Mouse (Mus musculus) spleen, adult 2 months (tissue): ENCODE data around the gene Tubd1. TPM values are rescaled to one million over a fixed set of nuclear protein-coding genes. Genes with fewer than 3 reads are reported as not detected.
"Not testable (repeated sequence)": the region's sequence is repeated elsewhere in the genome, so short reads cannot be mapped to it uniquely, and the experiment has no call there.

Experiments
- DNase-seq, 2 experiments: peaks; one replicate each; pipeline versions ENCODE4 v3.0.0 to v3.0.0-alpha.2; 2012 to 2021; ENCODE audit warnings: low spot score in 2 of 2, low read depth in 1 of 2
- H3K27ac ChIP-seq: fragments of 200-500 bp; 2 replicates; pipeline ENCODE4 v1.5.1; 2012; ENCODE audit warnings: low read length, inconsistent platforms; ENCODE audit not compliant: insufficient read depth
- H3K27me3 ChIP-seq: fragments of 200-500 bp; 2 replicates; pipeline ENCODE4 v1.6.1; 2012; ENCODE audit warnings: mild to moderate bottlenecking, moderate library complexity, low read length, inconsistent platforms; ENCODE audit not compliant: control insufficient read depth, insufficient read depth
- H3K36me3 ChIP-seq: fragments of 200-500 bp; 2 replicates; pipeline ENCODE4 v1.6.1; 2012; ENCODE audit warnings: mild to moderate bottlenecking, low read length, inconsistent platforms; ENCODE audit not compliant: control insufficient read depth, insufficient read depth
- H3K4me1 ChIP-seq: fragments of 200-500 bp; 2 replicates; pipeline ENCODE4 v1.6.1; 2011; ENCODE audit warnings: inconsistent platforms; ENCODE audit not compliant: control insufficient read depth, insufficient read depth, insufficient read length
- H3K4me3 ChIP-seq: fragments of 200-500 bp; 2 replicates; pipeline ENCODE4 v1.5.1; 2011; ENCODE audit warnings: mild to moderate bottlenecking, inconsistent platforms; ENCODE audit not compliant: insufficient read depth, insufficient read length; ENCODE audit errors: extremely low read depth
- CTCF ChIP-seq: fragments of 200-500 bp; IDR thresholded peaks from 2 replicates; pipeline ENCODE4 v1.5.1; 2011; ENCODE audit warnings: mild to moderate bottlenecking, inconsistent platforms; ENCODE audit not compliant: insufficient read depth, insufficient read length, insufficient replicate concordance; ENCODE audit errors: extremely low read depth
- POLR2A ChIP-seq: fragments of 200-500 bp; IDR thresholded peaks from 2 replicates; pipeline ENCODE4 v1.6.1; 2011; ENCODE audit warnings: low read depth, low read length, inconsistent platforms
- WGBS: fragments of 180-500 bp; shearing (Covaris S2); methylation state at CpG from one replicate; pipeline ENCODE4 v1.1.7; 2018; 5-methylcytosine and 5-hydroxymethylcytosine counted together
- polyA plus RNA-seq: library from polyadenylated mRNA; depleted of rRNA; stranded (reverse); fragments of >200 nt; gene quantifications from 2 replicates; pipeline ENCODE4 v1.2.3, GENCODE M21; 2012

Tubd1 gene
- polyA plus RNA-seq, 1 experiment, result 2.2 TPM

- H3K4me1 ChIP-seq, result no peaks in the 10 kb centered on the region
- H3K27ac ChIP-seq, result no peak overlapping the region
- peaks cover 35% of the 10 kb centered on the region for H3K36me3 ChIP-seq
- H3K27me3 ChIP-seq, result no peaks in the 10 kb centered on the region
- DNase-seq, result no peak
- H3K4me3 ChIP-seq, result no peak overlapping the region
- 91% methylated on average over 3 of the region's 3 CpGs for WGBS
- TF ChIP-seq POLR2A (no peak), CTCF (no peak)
Measured at GRCm38 (mm10) chr11:86516620-86517019, 28.2 kb upstream of the Tubd1 start.

- H3K36me3 ChIP-seq, result peaks cover 34% of the 10 kb centered on the region
- no peak overlapping the region for H3K27ac ChIP-seq
- DNase-seq, result no peak
- no peak for TF ChIP-seq CTCF
- no peak for TF ChIP-seq POLR2A
- no peaks in the 10 kb centered on the region for H3K4me1 ChIP-seq
- H3K4me3 ChIP-seq, result no peak overlapping the region
- 97% methylated on average over 3 of the region's 3 CpGs for WGBS
- H3K27me3 ChIP-seq, result no peaks in the 10 kb centered on the region
Measured at GRCm38 (mm10) chr11:86517229-86517628, 27.6 kb upstream of the Tubd1 start.

GRCm38 (mm10) chr11:86519751-86520150 lies 25.0 kb upstream of the Tubd1 start:
- H3K36me3 ChIP-seq, result peaks cover 27% of the 10 kb centered on the region
- H3K4me1 ChIP-seq, result no peaks in the 10 kb centered on the region
- WGBS, result 78% methylated on average over 7 of the region's 7 CpGs
- TF ChIP-seq POLR2A, result no peak
- no peak for TF ChIP-seq CTCF
- no peak for DNase-seq
- H3K27ac ChIP-seq, result no peak overlapping the region
- no peaks in the 10 kb centered on the region for H3K27me3 ChIP-seq
- H3K4me3 ChIP-seq, result no peak overlapping the region

GRCm38 (mm10) chr11:86527528-86527927 lies 17.3 kb upstream of the Tubd1 start:
- no peak for DNase-seq
- WGBS, result 92% methylated on average over 4 of the region's 4 CpGs
- TF ChIP-seq POLR2A (no peak), CTCF (no peak)
- Histone ChIP-seq H3K4me3 (no peak overlapping the region), H3K27ac (no peak overlapping the region), H3K36me3 (peaks cover 18% of the 10 kb centered on the region), H3K27me3 (no peaks in the 10 kb centered on the region), H3K4me1 (no peaks in the 10 kb centered on the region)

GRCm38 (mm10) chr11:86532834-86533233 lies 12.0 kb upstream of the Tubd1 start:
- DNase-seq, result peak in 1 of 2 experiments; percentile 21
- WGBS, result 84% methylated on average over 1 of the region's 1 CpGs
- Histone ChIP-seq H3K27ac (no peak overlapping the region), H3K4me3 (no peak overlapping the region), H3K36me3 (peaks cover 13% of the 10 kb centered on the region), H3K4me1 (no peaks in the 10 kb centered on the region), H3K27me3 (no peaks in the 10 kb centered on the region)
- TF ChIP-seq POLR2A (no peak), CTCF (0 out of 2 replicates have a peak, but pooled peaks have one; percentile 14)

- H3K27me3 ChIP-seq, DNase-seq, H3K4me1 ChIP-seq, H3K27ac ChIP-seq, H3K4me3 ChIP-seq: not testable (repeated sequence)
- WGBS, result 85% methylated on average over 6 of the region's 6 CpGs
- H3K36me3 ChIP-seq, result peaks cover 12% of the 10 kb centered on the region
Measured at GRCm38 (mm10) chr11:86533302-86533701, 11.5 kb upstream of the Tubd1 start.

- no peak overlapping the region for H3K27ac ChIP-seq
- H3K27me3 ChIP-seq, result no peaks in the 10 kb centered on the region
- TF ChIP-seq POLR2A (no peak), CTCF (no peak)
- 90% methylated on average over 5 of the region's 5 CpGs for WGBS
- DNase-seq, result no peak
- peaks cover 12% of the 10 kb centered on the region for H3K36me3 ChIP-seq
- peaks cover 3% of the 10 kb centered on the region; the same call in 1 of the 2 replicates for H3K4me1 ChIP-seq
- H3K4me3 ChIP-seq, result no peak overlapping the region
Measured at GRCm38 (mm10) chr11:86534201-86534910, 10.4 kb upstream of the Tubd1 start.
